Mouse (Mus musculus): ENCODE results near the gene Tmem44. TPM values are rescaled to one million over a fixed set of nuclear protein-coding genes. Genes with fewer than 3 reads are reported as not detected.

The Tmem44 gene
- 58.7 and 60.2 TPM in 2 replicates for polyA plus RNA-seq (2016; fragmentation: Nextera tagmentation; extraction: Ambion mirVana)

- Histone ChIP-seq H3K4me1 (peaks cover 21% of the 10 kb centered on the region), H3K4me2 (replicated peaks) (peak within 1 kb of the TSS; percentile 65), H3K9me3 (replicated peaks) (peaks cover 11% of the 10 kb centered on the region; the same call in 1 of the 2 replicates), H3K27ac (peak within 1 kb of the TSS; percentile 81), H3K9ac (peak within 1 kb of the TSS; percentile 89), H3K36me3 (peaks cover 14% of the 10 kb centered on the region), H3K27me3 (0 out of 2 replicates have a peak, but pooled peaks cover 4% of the 10 kb centered on the region), H3K4me3 (peak within 1 kb of the TSS; percentile 79)
- 11% methylated on average over 14 of the region's 14 CpGs for WGBS
- ATAC-seq (ENCODE audit: low FRiP score): peak; percentile 79
These were observed at the start of gene Tmem44 for GRCm38 (mm10) chr16:30550748-30551192. TSS of gene Tmem44 (minus strand) at chr16:30550842.

- Histone ChIP-seq H3K9ac (peak within 1 kb of the TSS; percentile 67), H3K4me1 (peaks cover 46% of the 10 kb centered on the region), H3K4me3 (peak within 1 kb of the TSS; percentile 64), H3K27ac (peak within 1 kb of the TSS; percentile 68), H3K36me3 (no peaks in the 10 kb centered on the region), H3K4me2 (replicated peaks) (peak within 1 kb of the TSS; percentile 94), H3K27me3 (peaks cover 40% of the 10 kb centered on the region), H3K9me3 (replicated peaks) (no peaks in the 10 kb centered on the region)
- under 1% methylated on average over 54 of the region's 63 CpGs for WGBS
- ATAC-seq (ENCODE audit: low FRiP score): peak; percentile 81
These were observed 49.0 kb upstream of the Tmem44 start, which contains the start of gene Fam43a for GRCm38 (mm10) chr16:30599491-30600268. TSS of gene Fam43a (plus strand) at chr16:30599723.

GRCm38 (mm10) chr16:30596959-30597681 is 46.5 kb upstream of the Tmem44 start:
- Histone ChIP-seq H3K9me3 (replicated peaks) (no peaks in the 10 kb centered on the region), H3K36me3 (no peaks in the 10 kb centered on the region), H3K4me3 (no peak overlapping the region), H3K4me2 (replicated peaks) (peak overlapping the region; percentile 41), H3K9ac (peak overlapping the region; percentile 3; the same call in 1 of the 2 replicates), H3K27ac (no peak overlapping the region), H3K4me1 (peaks cover 31% of the 10 kb centered on the region), H3K27me3 (peaks cover 42% of the 10 kb centered on the region)
- 11% methylated on average over 16 of the region's 16 CpGs for WGBS
- peak; percentile 24; the same call in 1 of the 2 replicates for ATAC-seq (ENCODE audit: low FRiP score)

- ATAC-seq (ENCODE audit: low FRiP score): no peak
- peaks cover 20% of the 10 kb centered on the region for H3K4me1 ChIP-seq
- no peak overlapping the region for H3K4me3 ChIP-seq
- no peak overlapping the region for H3K4me2 ChIP-seq (replicated peaks)
- H3K36me3 ChIP-seq: no peaks in the 10 kb centered on the region
- no peaks in the 10 kb centered on the region for H3K9me3 ChIP-seq (replicated peaks)
- H3K27ac ChIP-seq: no peak overlapping the region
- 61% methylated on average over 14 of the region's 14 CpGs for WGBS
- H3K9ac ChIP-seq: no peak overlapping the region
- H3K27me3 ChIP-seq: peaks cover 31% of the 10 kb centered on the region
These were observed 45.4 kb upstream of the Tmem44 start for GRCm38 (mm10) chr16:30595835-30596557.

GRCm38 (mm10) chr16:30595356-30595755 is 44.7 kb upstream of the Tmem44 start:
- Histone ChIP-seq H3K4me3 (no peak overlapping the region), H3K4me1 (peaks cover 13% of the 10 kb centered on the region), H3K27me3 (peaks cover 26% of the 10 kb centered on the region), H3K27ac (no peak overlapping the region), H3K36me3 (no peaks in the 10 kb centered on the region), H3K9ac (no peak overlapping the region), H3K9me3 (replicated peaks) (no peaks in the 10 kb centered on the region), H3K4me2 (replicated peaks) (no peak overlapping the region)
- 56% methylated on average over 3 of the region's 3 CpGs for WGBS
- ATAC-seq (ENCODE audit: low FRiP score): no peak

- Histone ChIP-seq H3K9ac (no peak overlapping the region), H3K4me1 (peaks cover 7% of the 10 kb centered on the region), H3K4me2 (replicated peaks) (no peak overlapping the region), H3K36me3 (no peaks in the 10 kb centered on the region), H3K9me3 (replicated peaks) (no peaks in the 10 kb centered on the region), H3K27me3 (peaks cover 20% of the 10 kb centered on the region), H3K27ac (no peak overlapping the region), H3K4me3 (no peak overlapping the region)
- ATAC-seq (ENCODE audit: low FRiP score): no peak
- WGBS: 49% methylated on average over 3 of the region's 3 CpGs
These were observed 41.3 kb upstream of the Tmem44 start for GRCm38 (mm10) chr16:30591990-30592389.

- WGBS: 49% methylated on average over 7 of the region's 7 CpGs
- Histone ChIP-seq H3K9ac (no peak overlapping the region), H3K36me3 (no peaks in the 10 kb centered on the region), H3K4me1 (peaks cover 11% of the 10 kb centered on the region), H3K9me3 (replicated peaks) (no peaks in the 10 kb centered on the region), H3K27me3 (peaks cover 8% of the 10 kb centered on the region; the same call in 1 of the 2 replicates), H3K4me2 (replicated peaks) (no peak overlapping the region), H3K4me3 (no peak overlapping the region), H3K27ac (no peak overlapping the region)
- no peak for ATAC-seq (ENCODE audit: low FRiP score)
These were observed 39.9 kb upstream of the Tmem44 start for GRCm38 (mm10) chr16:30590264-30591209.

- Histone ChIP-seq H3K27me3 (no peaks in the 10 kb centered on the region), H3K27ac (peak within 1 kb of the TSS; percentile 76), H3K9me3 (replicated peaks) (no peaks in the 10 kb centered on the region), H3K4me1 (peaks cover 11% of the 10 kb centered on the region), H3K4me3 (peak within 1 kb of the TSS; percentile 81), H3K9ac (peak within 1 kb of the TSS; percentile 76), H3K4me2 (replicated peaks) (peak within 1 kb of the TSS; percentile 94), H3K36me3 (peaks cover 21% of the 10 kb centered on the region)
- 5% methylated on average over 35 of the region's 35 CpGs for WGBS
- peak; percentile 96 for ATAC-seq (ENCODE audit: low FRiP score)
These were observed 37.1 kb upstream of the Tmem44 start, which contains the start of gene Lsg1 for GRCm38 (mm10) chr16:30587494-30588327. TSS of gene Lsg1 (minus strand) at chr16:30587592.

GRCm38 (mm10) chr16:30586935-30587493 is 36.4 kb upstream of the Tmem44 start:
- WGBS: 2% methylated on average over 19 of the region's 19 CpGs
- no peak; the same call in 1 of the 2 replicates for ATAC-seq (ENCODE audit: low FRiP score)
- Histone ChIP-seq H3K27me3 (no peaks in the 10 kb centered on the region), H3K36me3 (peaks cover 28% of the 10 kb centered on the region), H3K4me1 (peaks cover 11% of the 10 kb centered on the region), H3K9ac (peak overlapping the region; percentile 76), H3K27ac (no peak overlapping the region), H3K4me3 (peak overlapping the region; percentile 81), H3K4me2 (replicated peaks) (peak overlapping the region; percentile 94), H3K9me3 (replicated peaks) (no peaks in the 10 kb centered on the region)

- Histone ChIP-seq H3K9me3 (replicated peaks) (no peaks in the 10 kb centered on the region), H3K27ac (no peak overlapping the region), H3K4me2 (replicated peaks) (no peak overlapping the region), H3K4me1 (no peaks in the 10 kb centered on the region), H3K9ac (no peak overlapping the region), H3K36me3 (peaks cover 90% of the 10 kb centered on the region), H3K27me3 (no peaks in the 10 kb centered on the region), H3K4me3 (no peak overlapping the region)
- ATAC-seq (ENCODE audit: low FRiP score): no peak
- WGBS: 89% methylated on average over 5 of the region's 5 CpGs
These were observed 30.1 kb upstream of the Tmem44 start for GRCm38 (mm10) chr16:30580765-30581164.

Data from hindbrain, embryonic 12.5 days (tissue).